ENCODE assay signal across 21 mouse cellular contexts in the genomic region with DNA sequence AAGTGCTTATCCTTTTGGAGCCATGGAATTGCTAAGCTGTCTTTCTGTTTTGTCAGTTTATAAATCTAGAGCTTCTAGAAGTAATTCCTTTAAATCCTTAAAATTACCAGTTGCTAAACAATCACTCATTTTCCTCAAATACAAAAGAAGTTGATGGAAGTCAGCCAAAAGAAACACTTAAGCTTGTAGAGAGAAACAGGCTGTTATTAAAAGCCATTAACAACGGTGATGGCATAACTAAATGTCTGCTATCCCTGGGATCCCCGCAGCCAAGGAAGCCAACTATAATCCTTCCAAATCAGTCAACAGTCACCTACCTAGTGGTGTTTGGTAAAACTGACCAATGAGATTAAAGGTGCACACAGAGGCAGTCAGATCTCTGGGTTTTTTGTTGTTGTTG.
DNase-seq lines count a peak whose midpoint lies in the region; ATAC-seq and TF ChIP-seq lines count a peak whose summit lies in the region.
"Had no signal": no experiment of that assay in that cellular context is flagged by ENCODE, and none has a peak within 500 bp of the region (broad histone marks: within the 10 kb centered on the region; RNA-seq: fewer than 3 reads in every experiment).

No protein-coding gene starts in this region.

- no peak for TF ChIP-seq EP300 in lung, postnatal 0 days (IDR thresholded peaks at IDR 0.05)

- H3K27me3 ChIP-seq in embryonic facial prominence, embryonic 14.5 days (replicated peaks; ENCODE audit: control insufficient read depth, insufficient read depth, low read length) = no peaks in the 10 kb centered on the region
- no peaks in the 10 kb centered on the region for H3K27me3 ChIP-seq in embryonic facial prominence, embryonic 10.5 days (replicated peaks; ENCODE audit: low read depth, poor library complexity, severe bottlenecking)
- no peaks in the 10 kb centered on the region for H3K27me3 ChIP-seq in kidney, postnatal 0 days (ENCODE audit: insufficient read depth, low read length)
- H3K27me3 ChIP-seq in lung, postnatal 0 days (replicated peaks; ENCODE audit: insufficient read depth, low read length) = no peaks in the 10 kb centered on the region
- no peaks in the 10 kb centered on the region for H3K27me3 ChIP-seq in forebrain, embryonic 16.5 days (replicated peaks; ENCODE audit: control insufficient read depth, insufficient read depth, low read length)
- H3K27me3 ChIP-seq: hindbrain, embryonic 12.5 days had no signal

- TF ChIP-seq CTCF in kidney, postnatal 0 days (IDR thresholded peaks at IDR 0.05; ENCODE audit: low read depth) = no peak
- no peak for TF ChIP-seq CTCF in lung, postnatal 0 days (IDR thresholded peaks at IDR 0.05)

- peak; percentile 65 for DNase-seq in embryonic facial prominence, embryonic 14.5 days (ENCODE audit: low spot score)
- no peak for DNase-seq in embryonic facial prominence, embryonic 10.5 days (ENCODE audit: low spot score)
- peak; percentile 58 for DNase-seq in kidney, postnatal 0 days (ENCODE audit: low spot score)
- DNase-seq in kidney, postnatal 4 days = no peak
- peak; percentile 19 for DNase-seq in lung, postnatal 0 days (ENCODE audit: low spot score)
- DNase-seq in lung, postnatal 10 days = no peak
- DNase-seq in spleen, adult 18-20 months = no peak
- DNase-seq: adrenal gland, postnatal 10 days; B cell, adult 2 months; cerebellum, adult 18-20 months; cerebellum, adult 9-11 months; cerebellum, postnatal 36 days; gastrocnemius, postnatal 36 days; heart, postnatal 4 days had no signal

- no peaks in the 10 kb centered on the region for H3K36me3 ChIP-seq in embryonic facial prominence, embryonic 14.5 days (ENCODE audit: control insufficient read depth, insufficient read depth, low read length)
- H3K36me3 ChIP-seq in embryonic facial prominence, embryonic 10.5 days (replicated peaks) = no peaks in the 10 kb centered on the region
- H3K36me3 ChIP-seq in kidney, postnatal 0 days (ENCODE audit: insufficient read depth, low read length) = no peaks in the 10 kb centered on the region
- no peaks in the 10 kb centered on the region for H3K36me3 ChIP-seq in lung, postnatal 0 days (ENCODE audit: insufficient read depth, low read length)
- no peaks in the 10 kb centered on the region for H3K36me3 ChIP-seq in forebrain, embryonic 16.5 days (ENCODE audit: control insufficient read depth, insufficient read depth)
- H3K36me3 ChIP-seq: G1E; heart, embryonic 10.5 days; hindbrain, embryonic 12.5 days had no signal

- H3K27ac ChIP-seq in embryonic facial prominence, embryonic 14.5 days (replicated peaks; ENCODE audit: low read depth, low read length) = no peak overlapping the region
- no peak overlapping the region for H3K27ac ChIP-seq in embryonic facial prominence, embryonic 10.5 days (replicated peaks)
- no peak overlapping the region for H3K27ac ChIP-seq in kidney, postnatal 0 days
- H3K27ac ChIP-seq in lung, postnatal 0 days (ENCODE audit: low read length) = no peak overlapping the region
- no peak overlapping the region for H3K27ac ChIP-seq in forebrain, embryonic 16.5 days (ENCODE audit: low read length)
- H3K27ac ChIP-seq: heart, embryonic 10.5 days; hindbrain, embryonic 12.5 days had no signal

- no peak for ATAC-seq in embryonic facial prominence, embryonic 14.5 days (ENCODE audit: low read depth)
- no peak for ATAC-seq in kidney, postnatal 0 days (replicated peaks; ENCODE audit: low FRiP score, low read depth)
- no peak for ATAC-seq in lung, postnatal 0 days
- ATAC-seq in forebrain, embryonic 16.5 days = peak; percentile 66
- ATAC-seq: CD4-positive, CD25-positive, alpha-beta regulatory T cell, adult 4 months; hindbrain, embryonic 16.5 days; inflammation-experienced regulatory T-cells, adult 6 months had no signal

- 61% methylated on average over 2 of the region's 2 CpGs for WGBS in embryonic facial prominence, embryonic 14.5 days
- WGBS in embryonic facial prominence, embryonic 10.5 days = 83% methylated on average over 2 of the region's 2 CpGs
- 49% methylated on average over 2 of the region's 2 CpGs for WGBS in kidney, postnatal 0 days
- WGBS in lung, postnatal 0 days = 30% methylated on average over 2 of the region's 2 CpGs
- 37% methylated on average over 2 of the region's 2 CpGs for WGBS in forebrain, embryonic 16.5 days

- no peak overlapping the region for H3K9ac ChIP-seq in embryonic facial prominence, embryonic 14.5 days (ENCODE audit: low read depth, low read length)
- H3K9ac ChIP-seq in kidney, postnatal 0 days (ENCODE audit: low read depth, low read length) = no peak overlapping the region
- no peak overlapping the region for H3K9ac ChIP-seq in lung, postnatal 0 days (replicated peaks; ENCODE audit: low read depth)
- H3K9ac ChIP-seq in forebrain, embryonic 16.5 days (replicated peaks; ENCODE audit: low read depth, low read length) = no peak overlapping the region
- H3K9ac ChIP-seq: hindbrain, embryonic 12.5 days had no signal

- 0 out of 2 replicates have a peak, but pooled peaks cover 6% of the 10 kb centered on the region for H3K4me1 ChIP-seq in embryonic facial prominence, embryonic 14.5 days (ENCODE audit: control insufficient read depth, insufficient read depth, low read length)
- no peaks in the 10 kb centered on the region for H3K4me1 ChIP-seq in embryonic facial prominence, embryonic 10.5 days
- no peaks in the 10 kb centered on the region for H3K4me1 ChIP-seq in kidney, postnatal 0 days (replicated peaks; ENCODE audit: insufficient read depth, low read length)
- no peaks in the 10 kb centered on the region for H3K4me1 ChIP-seq in lung, postnatal 0 days (ENCODE audit: insufficient read depth, low read depth, low read length)
- H3K4me1 ChIP-seq in forebrain, embryonic 16.5 days (replicated peaks; ENCODE audit: control insufficient read depth, insufficient read depth, low read length) = peaks cover 3% of the 10 kb centered on the region; the same call in 1 of the 2 replicates
- H3K4me1 ChIP-seq: heart, embryonic 10.5 days; hindbrain, embryonic 12.5 days had no signal

- no peak overlapping the region for H3K4me2 ChIP-seq in embryonic facial prominence, embryonic 14.5 days (ENCODE audit: low read depth, low read length)
- H3K4me2 ChIP-seq in kidney, postnatal 0 days (ENCODE audit: low read length) = no peak overlapping the region
- no peak overlapping the region for H3K4me2 ChIP-seq in lung, postnatal 0 days (replicated peaks; ENCODE audit: low read depth, low read length)
- H3K4me2 ChIP-seq in forebrain, embryonic 16.5 days (ENCODE audit: low read length) = no peak overlapping the region
- H3K4me2 ChIP-seq: hindbrain, embryonic 12.5 days had no signal

- no peaks in the 10 kb centered on the region for H3K9me3 ChIP-seq in embryonic facial prominence, embryonic 14.5 days (ENCODE audit: control insufficient read depth, low read length)
- H3K9me3 ChIP-seq in embryonic facial prominence, embryonic 10.5 days = no peaks in the 10 kb centered on the region
- no peaks in the 10 kb centered on the region for H3K9me3 ChIP-seq in kidney, postnatal 0 days (replicated peaks; ENCODE audit: low read length)
- no peaks in the 10 kb centered on the region for H3K9me3 ChIP-seq in lung, postnatal 0 days (ENCODE audit: low read length)
- H3K9me3 ChIP-seq in forebrain, embryonic 16.5 days (ENCODE audit: control insufficient read depth, low read length) = no peaks in the 10 kb centered on the region
- H3K9me3 ChIP-seq: G1E; heart, embryonic 10.5 days; hindbrain, embryonic 12.5 days had no signal

- no peak overlapping the region for H3K4me3 ChIP-seq in embryonic facial prominence, embryonic 14.5 days (ENCODE audit: low read depth, low read length)
- no peak overlapping the region for H3K4me3 ChIP-seq in embryonic facial prominence, embryonic 10.5 days
- no peak overlapping the region for H3K4me3 ChIP-seq in kidney, postnatal 0 days (replicated peaks; ENCODE audit: low read depth, low read length)
- no peak overlapping the region for H3K4me3 ChIP-seq in lung, postnatal 0 days (ENCODE audit: low read depth, low read length)
- H3K4me3 ChIP-seq in forebrain, embryonic 16.5 days (replicated peaks; ENCODE audit: low read length) = no peak overlapping the region
- H3K4me3 ChIP-seq: heart, embryonic 10.5 days; hindbrain, embryonic 12.5 days had no signal

Comparison
In these comparisons a context has a peak if more than half of its experiments do, and no peak if none do; other contexts are left out.
1. DNase-seq: peak in embryonic facial prominence, embryonic 14.5 days (single experiment), kidney, postnatal 0 days (single experiment) and lung, postnatal 0 days (single experiment); none in embryonic facial prominence, embryonic 10.5 days (single experiment), kidney, postnatal 4 days (0 of 2), lung, postnatal 10 days (single experiment) and spleen, adult 18-20 months (0 of 2).